Mouse (Mus musculus) thymus, postnatal 25 days (tissue): ENCODE measurements around the gene Gm10490.

ENCODE experiments used
- DNase-seq: peaks from one replicate; pipeline ENCODE4 v3.0.0; 2022

Gene Gm10490

GRCm38 (mm10) chrX:7927116-7927515, 17.8 kb downstream of the Gm10490 start:
- DNase-seq: no peak

- no peak for DNase-seq
Observed at GRCm38 (mm10) chrX:7928270-7928790, 19.0 kb downstream of the Gm10490 start, which contains the start of gene Eras. Gene Eras (minus strand): TSS chrX:7928607.

GRCm38 (mm10) chrX:7936874-7937273, 27.5 kb downstream of the Gm10490 start:
- no peak for DNase-seq

DNA sequence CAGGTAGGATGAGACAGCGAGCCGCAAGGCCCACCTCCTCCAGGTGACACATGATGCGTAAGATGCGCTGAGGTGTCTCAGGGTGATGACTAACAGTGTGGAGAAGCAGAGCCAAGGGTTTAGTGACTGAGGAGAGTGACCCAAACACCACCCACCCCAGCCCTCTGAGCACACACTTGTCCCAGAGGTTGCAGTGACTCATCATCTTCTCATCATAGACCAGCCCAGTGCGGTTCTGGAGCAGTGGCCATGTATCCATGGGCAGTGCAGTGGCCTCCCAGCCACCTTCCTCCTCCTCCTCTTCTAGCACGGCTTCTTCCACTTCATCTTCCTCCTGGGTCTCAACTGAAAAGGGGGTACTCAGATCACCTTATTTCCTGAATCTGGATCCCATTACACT, 28.3 kb downstream of the Gm10490 start:
- no peak for DNase-seq

- no peak for DNase-seq
Observed at GRCm38 (mm10) chrX:7945618-7946017, 36.3 kb downstream of the Gm10490 start.

DNA sequence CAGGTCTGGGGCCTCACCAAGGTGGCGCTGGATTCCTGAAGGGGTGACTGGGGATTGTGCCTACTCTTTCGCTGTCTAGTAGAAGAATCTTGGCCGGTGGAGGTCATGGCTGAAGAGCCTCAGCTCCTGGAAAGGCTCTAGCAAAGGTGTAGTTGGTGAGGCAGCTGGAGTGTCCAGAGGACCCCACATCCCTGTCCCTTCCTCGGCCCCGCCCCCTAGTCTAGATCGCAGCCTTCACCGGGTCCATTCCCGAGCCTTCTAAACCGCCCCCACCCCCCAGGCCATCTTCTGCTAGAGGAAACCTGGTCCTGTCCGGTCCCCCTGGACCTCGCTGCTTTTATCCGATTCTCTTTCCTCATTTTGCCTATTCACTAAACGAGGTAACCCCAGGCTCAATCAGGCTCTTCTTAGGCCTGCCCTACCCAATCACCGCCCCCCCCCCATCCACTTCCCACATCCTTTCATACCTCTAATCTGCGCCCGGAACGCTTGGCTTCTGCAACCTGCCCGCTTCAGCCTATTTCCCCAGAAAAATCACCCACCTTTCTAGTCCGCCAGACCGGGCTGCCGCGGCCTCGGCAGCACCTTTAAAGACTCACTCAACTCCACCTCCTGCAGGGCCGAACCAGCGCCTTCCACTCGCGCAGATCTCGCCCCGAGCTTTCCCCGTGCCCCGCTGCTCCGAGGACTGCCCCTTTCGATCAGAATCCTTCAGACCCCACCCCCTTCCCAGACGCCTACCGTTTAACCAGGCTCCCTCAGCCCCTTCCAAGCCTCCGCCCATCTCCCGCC, 38.0 kb downstream of the Gm10490 start, which contains the start of gene Hdac6:
TSS of gene Hdac6 (minus strand) at position 782 of the 792 bp plus-strand sequence.
- DNase-seq: no peak

GRCm38 (mm10) chrX:7947900-7948492, 38.7 kb downstream of the Gm10490 start:
- peak; percentile 78 for DNase-seq

GRCm38 (mm10) chrX:7950091-7950490, 40.7 kb downstream of the Gm10490 start:
- no peak for DNase-seq

DNA sequence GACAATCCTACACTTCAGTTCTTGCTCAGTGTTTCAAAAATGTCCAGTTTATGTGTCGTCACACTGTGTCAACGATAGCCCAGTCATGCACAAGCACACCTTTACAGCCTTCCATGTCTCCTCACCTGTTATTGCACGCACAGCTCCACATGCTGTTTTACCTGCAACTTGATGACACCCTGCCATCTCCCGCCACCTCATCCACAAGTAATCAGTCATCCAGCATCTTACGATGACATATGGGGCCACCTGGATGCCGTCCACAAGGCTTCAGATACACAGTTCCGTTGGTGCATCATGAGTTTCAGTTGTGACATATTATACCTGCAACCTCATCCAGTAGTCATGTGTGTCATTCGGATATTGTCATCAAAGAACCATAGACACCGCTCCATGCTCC, 49.5 kb downstream of the Gm10490 start:
- no peak for DNase-seq
